Mouse (Mus musculus) liver, embryonic 15.5 days (tissue): Measurements from ENCODE around the gene Mocs3. TPM values are rescaled to one million over a fixed set of nuclear protein-coding genes. Genes with fewer than 3 reads are reported as not detected.

Source experiments
- ATAC-seq: fragments of 200-750 bp; cut with Nextera tagmentation; 2 replicates; pipeline ENCODE4 v1.8.0; 2017; ENCODE audit warnings: moderate number of reproducible peaks, mild to moderate bottlenecking, moderate library complexity; ENCODE audit not compliant: insufficient read depth
- H3K27ac ChIP-seq: fragments of 300-500 bp; sonication (generic); replicated peaks from 2 replicates; pipeline ENCODE4 v1.5.1; 2015; ENCODE audit warnings: mild to moderate bottlenecking, inconsistent platforms
- H3K27me3 ChIP-seq: fragments of 300-500 bp; sonication (generic); 2 replicates; pipeline ENCODE4 v1.6.1; 2015; ENCODE audit warnings: mild to moderate bottlenecking, inconsistent platforms
- H3K36me3 ChIP-seq: fragments of 300-500 bp; sonication (generic); replicated peaks from 2 replicates; pipeline ENCODE4 v1.6.1; 2015; ENCODE audit warnings: moderate library complexity, mild to moderate bottlenecking, inconsistent platforms
- H3K4me1 ChIP-seq: fragments of 300-500 bp; sonication (generic); replicated peaks from 2 replicates; pipeline ENCODE4 v1.6.1; 2015; ENCODE audit warnings: inconsistent platforms
- H3K4me2 ChIP-seq: fragments of 300-500 bp; sonication (generic); 2 replicates; pipeline ENCODE4 v1.6.1; 2015; ENCODE audit warnings: moderate library complexity, mild to moderate bottlenecking, inconsistent platforms
- H3K4me3 ChIP-seq: fragments of 300-500 bp; sonication (generic); replicated peaks from 2 replicates; pipeline ENCODE4 v1.5.1; 2015; ENCODE audit warnings: mild to moderate bottlenecking, inconsistent platforms
- H3K9ac ChIP-seq: fragments of 300-500 bp; sonication (generic); 2 replicates; pipeline ENCODE4 v1.6.1; 2015; ENCODE audit warnings: moderate library complexity, mild to moderate bottlenecking, inconsistent platforms
- H3K9me3 ChIP-seq: fragments of 300-500 bp; sonication (generic); replicated peaks from 2 replicates; pipeline ENCODE4 v1.6.1; 2016; ENCODE audit warnings: inconsistent platforms
- WGBS: fragments of 180-500 bp; shearing (Covaris S2); methylation state at CpG from one replicate; pipeline ENCODE4 v1.1.7; 2015; ENCODE audit warnings: mixed read lengths; ENCODE audit not compliant: insufficient replicate concordance; 5-methylcytosine and 5-hydroxymethylcytosine counted together
- polyA plus RNA-seq: library from polyadenylated mRNA; unstranded; fragments of >200 nt; fragmentation: Nextera tagmentation; extraction: Ambion mirVana; gene quantifications from 2 replicates; pipeline ENCODE4 v1.2.1, GENCODE M21; 2015

Gene Mocs3
- polyA plus RNA-seq, 1 experiment from 2014 or later = 3.6 TPM

GRCm38 (mm10) chr2:168243278-168243677 lies 12.9 kb downstream of the Mocs3 start:
- Histone ChIP-seq H3K4me2 (no peak overlapping the region), H3K36me3 (no peaks in the 10 kb centered on the region), H3K9ac (no peak overlapping the region), H3K4me3 (no peak overlapping the region), H3K27ac (no peak overlapping the region), H3K4me1 (no peaks in the 10 kb centered on the region), H3K27me3 (peaks cover 4% of the 10 kb centered on the region; the same call in 1 of the 2 replicates), H3K9me3 (no peaks in the 10 kb centered on the region)
- no peak for ATAC-seq
- WGBS = 64% methylated on average over 4 of the region's 4 CpGs

GRCm38 (mm10) chr2:168245571-168245970 lies 15.1 kb downstream of the Mocs3 start:
- H3K27ac ChIP-seq = no peak overlapping the region
- H3K4me1 ChIP-seq = no peaks in the 10 kb centered on the region
- no peak overlapping the region for H3K9ac ChIP-seq
- no peaks in the 10 kb centered on the region for H3K36me3 ChIP-seq
- no peaks in the 10 kb centered on the region for H3K9me3 ChIP-seq
- no peak overlapping the region for H3K4me2 ChIP-seq
- 28% methylated on average over 8 of the region's 8 CpGs for WGBS
- no peak for ATAC-seq
- no peak overlapping the region for H3K4me3 ChIP-seq
- H3K27me3 ChIP-seq = peaks cover 4% of the 10 kb centered on the region; the same call in 1 of the 2 replicates

GRCm38 (mm10) chr2:168248167-168248855 lies 17.9 kb downstream of the Mocs3 start:
- WGBS = 57% methylated on average over 8 of the region's 8 CpGs
- Histone ChIP-seq H3K9me3 (no peaks in the 10 kb centered on the region), H3K36me3 (no peaks in the 10 kb centered on the region), H3K4me1 (no peaks in the 10 kb centered on the region), H3K4me3 (no peak overlapping the region), H3K4me2 (no peak overlapping the region), H3K9ac (no peak overlapping the region), H3K27me3 (peaks cover 23% of the 10 kb centered on the region), H3K27ac (no peak overlapping the region)
- no peak for ATAC-seq

- H3K4me3 ChIP-seq = no peak overlapping the region
- H3K36me3 ChIP-seq = no peaks in the 10 kb centered on the region
- H3K9ac ChIP-seq = no peak overlapping the region
- no peaks in the 10 kb centered on the region for H3K4me1 ChIP-seq
- H3K27ac ChIP-seq = no peak overlapping the region
- no peak overlapping the region for H3K4me2 ChIP-seq
- no peaks in the 10 kb centered on the region for H3K9me3 ChIP-seq
- H3K27me3 ChIP-seq = peaks cover 23% of the 10 kb centered on the region
- no peak for ATAC-seq
- WGBS = 3% methylated on average over 2 of the region's 2 CpGs
Observed at GRCm38 (mm10) chr2:168248856-168249245, 18.4 kb downstream of the Mocs3 start.

- H3K36me3 ChIP-seq = no peaks in the 10 kb centered on the region
- no peak overlapping the region for H3K4me2 ChIP-seq
- H3K9ac ChIP-seq = no peak overlapping the region
- H3K27ac ChIP-seq = no peak overlapping the region
- 18% methylated on average over 8 of the region's 8 CpGs for WGBS
- H3K9me3 ChIP-seq = no peaks in the 10 kb centered on the region
- peaks cover 23% of the 10 kb centered on the region for H3K27me3 ChIP-seq
- H3K4me3 ChIP-seq = no peak overlapping the region
- H3K4me1 ChIP-seq = no peaks in the 10 kb centered on the region
- ATAC-seq = no peak
Observed at GRCm38 (mm10) chr2:168250270-168250669, 19.8 kb downstream of the Mocs3 start.

GRCm38 (mm10) chr2:168252639-168253292 lies 22.3 kb downstream of the Mocs3 start:
- no peaks in the 10 kb centered on the region for H3K36me3 ChIP-seq
- H3K9me3 ChIP-seq = no peaks in the 10 kb centered on the region
- no peaks in the 10 kb centered on the region for H3K4me1 ChIP-seq
- 17% methylated on average over 16 of the region's 16 CpGs for WGBS
- H3K27me3 ChIP-seq = peaks cover 23% of the 10 kb centered on the region
- no peak overlapping the region for H3K9ac ChIP-seq
- no peak overlapping the region for H3K4me3 ChIP-seq
- no peak overlapping the region for H3K27ac ChIP-seq
- no peak for ATAC-seq
- H3K4me2 ChIP-seq = no peak overlapping the region

- Histone ChIP-seq H3K4me1 (no peaks in the 10 kb centered on the region), H3K36me3 (no peaks in the 10 kb centered on the region), H3K9ac (no peak overlapping the region), H3K27ac (no peak overlapping the region), H3K27me3 (peaks cover 23% of the 10 kb centered on the region), H3K4me2 (no peak overlapping the region), H3K4me3 (no peak overlapping the region), H3K9me3 (no peaks in the 10 kb centered on the region)
- 24% methylated on average over 7 of the region's 7 CpGs for WGBS
- ATAC-seq = no peak
Observed at GRCm38 (mm10) chr2:168253822-168254221, 23.4 kb downstream of the Mocs3 start.

- H3K9ac ChIP-seq = no peak overlapping the region
Observed at GRCm38 (mm10) chr2:168256506-168256905, 26.1 kb downstream of the Mocs3 start.

GRCm38 (mm10) chr2:168257188-168257587 lies 26.8 kb downstream of the Mocs3 start:
- no peak overlapping the region for H3K4me2 ChIP-seq
- ATAC-seq = no peak
- peaks cover 30% of the 10 kb centered on the region for H3K27me3 ChIP-seq
- WGBS = 42% methylated on average over 4 of the region's 4 CpGs
- no peak overlapping the region for H3K4me3 ChIP-seq
- no peaks in the 10 kb centered on the region for H3K9me3 ChIP-seq
- no peaks in the 10 kb centered on the region for H3K4me1 ChIP-seq
- H3K36me3 ChIP-seq = no peaks in the 10 kb centered on the region
- no peak overlapping the region for H3K9ac ChIP-seq
- H3K27ac ChIP-seq = no peak overlapping the region

More at GRCm38 (mm10) chr2:168256506-168256905, 26.1 kb downstream of the Mocs3 start:
- H3K4me3 ChIP-seq = no peak overlapping the region
- no peak overlapping the region for H3K4me2 ChIP-seq
- 58% methylated on average over 3 of the region's 3 CpGs for WGBS
- ATAC-seq = no peak
- H3K4me1 ChIP-seq = no peaks in the 10 kb centered on the region
- no peak overlapping the region for H3K27ac ChIP-seq
- H3K36me3 ChIP-seq = no peaks in the 10 kb centered on the region
- peaks cover 30% of the 10 kb centered on the region for H3K27me3 ChIP-seq
- no peaks in the 10 kb centered on the region for H3K9me3 ChIP-seq

GRCm38 (mm10) chr2:168259046-168259445 lies 28.6 kb downstream of the Mocs3 start:
- no peak for ATAC-seq
- H3K4me1 ChIP-seq = no peaks in the 10 kb centered on the region
- no peak overlapping the region for H3K9ac ChIP-seq
- H3K9me3 ChIP-seq = no peaks in the 10 kb centered on the region
- H3K4me3 ChIP-seq = no peak overlapping the region
- no peak overlapping the region for H3K27ac ChIP-seq
- H3K4me2 ChIP-seq = no peak overlapping the region
- H3K36me3 ChIP-seq = no peaks in the 10 kb centered on the region
- H3K27me3 ChIP-seq = peaks cover 31% of the 10 kb centered on the region
- WGBS = 67% methylated on average over 8 of the region's 8 CpGs

- no peak overlapping the region for H3K4me3 ChIP-seq
- H3K27ac ChIP-seq = no peak overlapping the region
- ATAC-seq = no peak
- peaks cover 31% of the 10 kb centered on the region for H3K27me3 ChIP-seq
- H3K4me2 ChIP-seq = no peak overlapping the region
- H3K36me3 ChIP-seq = no peaks in the 10 kb centered on the region
- H3K9me3 ChIP-seq = no peaks in the 10 kb centered on the region
- 31% methylated on average over 3 of the region's 3 CpGs for WGBS
- no peak overlapping the region for H3K9ac ChIP-seq
- H3K4me1 ChIP-seq = no peaks in the 10 kb centered on the region
Observed at GRCm38 (mm10) chr2:168260124-168260523, 29.7 kb downstream of the Mocs3 start.
